Mouse (Mus musculus): ENCODE measurements around the gene 2900011O08Rik. TPM values are rescaled to one million over a fixed set of nuclear protein-coding genes. Genes with fewer than 3 reads are reported as not detected.
"Not testable (repeated sequence)": the region's sequence is repeated elsewhere in the genome, so short reads cannot be mapped to it uniquely, and the experiment has no call there.

Gene 2900011O08Rik
- polyA plus RNA-seq, 1 experiment from 2014 or later: 0.55 TPM

DNA sequence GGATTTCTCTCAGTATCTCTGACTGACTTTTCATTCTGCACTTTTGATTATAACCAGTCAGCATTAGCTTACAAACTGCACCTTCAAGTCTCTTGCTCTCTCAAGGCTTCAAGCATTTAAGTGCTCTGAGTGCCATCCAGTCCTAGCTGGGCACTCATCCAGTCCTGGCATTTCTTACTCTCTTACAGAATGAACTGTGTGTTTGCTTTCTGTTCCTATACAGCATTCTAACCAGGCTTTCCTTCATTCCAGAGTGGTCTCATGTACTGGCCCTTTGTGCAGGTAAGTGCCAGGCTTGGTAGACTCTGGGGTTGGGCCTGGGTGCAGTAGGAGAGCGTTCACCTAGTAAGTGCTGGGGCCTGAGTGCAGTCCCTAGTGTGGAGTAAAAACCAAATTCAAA is 40.1 kb upstream of the 2900011O08Rik start:
- no peaks in the 10 kb centered on the region for H3K27me3 ChIP-seq (ENCODE audit: insufficient read depth, low read length)
- no peaks in the 10 kb centered on the region for H3K36me3 ChIP-seq (ENCODE audit: insufficient read depth)
- 61% methylated on average over 1 of the region's 1 CpGs for WGBS
- no peak overlapping the region for H3K4me2 ChIP-seq
- H3K4me1 ChIP-seq (ENCODE audit: insufficient read depth): no peaks in the 10 kb centered on the region
- ATAC-seq (ENCODE audit: insufficient read depth): peak; percentile 63
- H3K4me3 ChIP-seq (ENCODE audit: low read depth, low read length): no peak overlapping the region
- TF ChIP-seq CTCF (IDR thresholded peaks at IDR 0.05; ENCODE audit: low read depth): no peak
- peak; percentile 45 for DNase-seq
- H3K9ac ChIP-seq: no peak overlapping the region
- no peaks in the 10 kb centered on the region for H3K9me3 ChIP-seq (ENCODE audit: low read depth, low read length)
- H3K27ac ChIP-seq (ENCODE audit: low read depth): no peak overlapping the region; the same call in 1 of the 2 replicates

DNA sequence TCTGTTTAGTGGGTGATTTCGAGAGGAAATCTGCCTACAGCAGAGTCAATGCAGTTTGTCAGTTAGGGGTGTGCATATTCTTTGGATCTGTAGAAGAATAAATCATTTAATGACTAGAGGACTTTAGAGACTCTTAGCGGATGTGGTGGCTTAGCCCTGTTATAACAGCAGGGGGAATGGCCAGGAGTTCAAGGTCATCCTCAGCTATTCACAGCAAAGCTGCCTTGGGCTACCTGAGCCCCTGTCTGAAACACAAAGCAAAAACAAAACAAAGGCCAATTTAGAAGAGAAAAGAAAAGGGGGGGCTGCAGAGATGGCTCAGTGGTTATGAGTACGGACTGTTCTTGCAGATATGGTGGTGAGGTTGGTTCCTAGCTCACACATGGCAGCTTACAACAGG is 35.2 kb upstream of the 2900011O08Rik start:
- H3K4me3 ChIP-seq (ENCODE audit: low read depth, low read length): no peak overlapping the region

DNA sequence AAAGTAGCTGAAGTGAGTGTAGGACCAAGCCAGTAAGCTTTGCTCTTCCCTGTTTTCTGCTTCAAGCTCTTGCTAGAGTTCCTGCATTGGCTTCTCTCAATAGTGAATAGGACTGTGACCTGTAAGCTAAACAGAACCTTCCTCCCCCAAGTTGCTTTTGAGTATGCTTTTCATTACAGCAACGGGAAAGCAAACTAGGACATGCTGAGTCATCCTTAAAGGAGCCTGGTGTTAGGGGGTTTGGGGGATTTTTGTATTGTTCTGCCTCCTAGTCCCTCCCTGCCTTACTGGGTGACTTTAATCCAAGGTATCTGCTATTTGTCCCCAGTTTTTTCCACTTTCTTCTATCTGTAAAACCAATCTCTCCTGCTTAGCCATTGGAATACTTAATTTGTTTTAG is 24.4 kb upstream of the 2900011O08Rik start:
- Histone ChIP-seq H3K4me2 (no peak overlapping the region), H3K9ac (no peak overlapping the region), H3K4me3 (ENCODE audit: low read depth, low read length) (no peak overlapping the region), H3K36me3 (ENCODE audit: insufficient read depth) (no peaks in the 10 kb centered on the region), H3K9me3 (ENCODE audit: low read depth, low read length) (no peaks in the 10 kb centered on the region), H3K27me3 (ENCODE audit: insufficient read depth, low read length) (no peaks in the 10 kb centered on the region), H3K27ac (ENCODE audit: low read depth) (no peak overlapping the region), H3K4me1 (ENCODE audit: insufficient read depth) (no peaks in the 10 kb centered on the region)
- TF ChIP-seq CTCF (IDR thresholded peaks at IDR 0.05; ENCODE audit: low read depth): no peak
- 12% methylated on average over 1 of the region's 1 CpGs for WGBS
- DNase-seq: no peak
- no peak for ATAC-seq (ENCODE audit: insufficient read depth)

More for the DNA sequence above, 35.2 kb upstream of the 2900011O08Rik start:
- Histone ChIP-seq H3K4me2 (no peak overlapping the region), H3K27me3 (ENCODE audit: insufficient read depth, low read length) (no peaks in the 10 kb centered on the region), H3K4me1 (ENCODE audit: insufficient read depth) (no peaks in the 10 kb centered on the region), H3K9me3 (ENCODE audit: low read depth, low read length) (no peaks in the 10 kb centered on the region), H3K27ac (ENCODE audit: low read depth) (no peak overlapping the region), H3K9ac (no peak overlapping the region), H3K36me3 (ENCODE audit: insufficient read depth) (no peaks in the 10 kb centered on the region)
- WGBS: 81% methylated on average over 3 of the region's 3 CpGs
- DNase-seq: no peak
- TF ChIP-seq CTCF (IDR thresholded peaks at IDR 0.05; ENCODE audit: low read depth): no peak
- ATAC-seq (ENCODE audit: insufficient read depth): no peak

DNA sequence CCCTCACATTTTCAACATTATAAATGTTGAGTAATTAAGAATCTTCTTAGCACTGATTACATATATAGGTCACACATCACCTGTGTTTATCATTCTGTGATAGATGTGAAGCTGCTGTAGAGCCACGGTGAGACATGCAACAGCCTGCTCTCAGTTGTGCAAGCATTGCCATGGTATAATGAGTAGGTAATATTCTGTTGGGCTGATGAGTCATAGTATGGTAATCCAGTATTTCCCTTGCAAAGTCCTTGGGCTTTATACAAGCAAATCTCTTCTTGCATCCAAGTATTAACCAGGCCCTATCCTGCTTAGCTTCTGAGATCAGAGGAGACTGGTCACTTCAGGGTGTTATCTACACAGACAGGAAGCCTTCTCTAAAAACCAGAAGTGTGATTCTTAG is 17.3 kb upstream of the 2900011O08Rik start:
- Histone ChIP-seq H3K4me1 (ENCODE audit: insufficient read depth) (no peaks in the 10 kb centered on the region), H3K36me3 (ENCODE audit: insufficient read depth) (no peaks in the 10 kb centered on the region), H3K4me2 (no peak overlapping the region), H3K9me3 (ENCODE audit: low read depth, low read length) (no peaks in the 10 kb centered on the region), H3K9ac (no peak overlapping the region), H3K27me3 (ENCODE audit: insufficient read depth, low read length) (no peaks in the 10 kb centered on the region), H3K27ac (ENCODE audit: low read depth) (no peak overlapping the region), H3K4me3 (ENCODE audit: low read depth, low read length) (no peak overlapping the region)
- TF ChIP-seq CTCF (IDR thresholded peaks at IDR 0.05; ENCODE audit: low read depth): no peak
- DNase-seq: no peak
- 45% methylated on average over 1 of the region's 1 CpGs for WGBS
- ATAC-seq (ENCODE audit: insufficient read depth): no peak

- H3K4me2 ChIP-seq: no peak overlapping the region
- 93% methylated on average over 8 of the region's 8 CpGs for WGBS
- DNase-seq: no peak
- H3K27ac ChIP-seq (ENCODE audit: low read depth): no peak overlapping the region
- no peak for ATAC-seq (ENCODE audit: insufficient read depth)
- no peaks in the 10 kb centered on the region for H3K36me3 ChIP-seq (ENCODE audit: insufficient read depth)
- H3K9ac ChIP-seq: no peak overlapping the region
- H3K4me3 ChIP-seq (ENCODE audit: low read depth, low read length): no peak overlapping the region
- H3K4me1 ChIP-seq (ENCODE audit: insufficient read depth): no peaks in the 10 kb centered on the region
- no peak for TF ChIP-seq CTCF (IDR thresholded peaks at IDR 0.05; ENCODE audit: low read depth)
- no peaks in the 10 kb centered on the region for H3K27me3 ChIP-seq (ENCODE audit: insufficient read depth, low read length)
- no peaks in the 10 kb centered on the region for H3K9me3 ChIP-seq (ENCODE audit: low read depth, low read length)
Observed at GRCm38 (mm10) chr16:13972051-13972450, 14.4 kb upstream of the 2900011O08Rik start.

GRCm38 (mm10) chr16:13976358-13976896 is 10.0 kb upstream of the 2900011O08Rik start:
- not testable (repeated sequence) for DNase-seq; H3K4me3 ChIP-seq (ENCODE audit: low read depth, low read length); H3K27ac ChIP-seq (ENCODE audit: low read depth); H3K36me3 ChIP-seq (ENCODE audit: insufficient read depth); H3K4me1 ChIP-seq (ENCODE audit: insufficient read depth); ATAC-seq (ENCODE audit: insufficient read depth); H3K4me2 ChIP-seq; H3K9ac ChIP-seq; H3K27me3 ChIP-seq (ENCODE audit: insufficient read depth, low read length); H3K9me3 ChIP-seq (ENCODE audit: low read depth, low read length)
- 81% methylated on average over 4 of the region's 4 CpGs for WGBS

DNA sequence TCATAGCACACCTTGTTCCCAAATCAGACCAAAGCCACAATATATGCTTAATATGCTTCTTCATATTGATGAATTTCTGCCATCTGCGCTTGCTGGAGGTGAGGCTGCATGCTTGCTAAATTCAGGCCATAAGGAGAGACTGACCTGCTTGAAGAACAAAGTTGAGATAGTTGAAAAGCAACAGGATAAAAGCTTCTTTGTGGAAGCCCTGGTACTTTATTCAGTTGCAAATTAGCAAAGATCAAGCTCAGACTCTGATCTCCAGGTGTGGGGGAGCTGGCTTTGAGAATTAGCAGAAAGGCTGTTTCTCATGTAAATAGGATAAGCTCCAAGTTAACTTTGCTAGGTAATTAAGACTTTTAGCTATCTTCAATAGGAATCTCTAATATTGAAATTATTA is 9.4 kb upstream of the 2900011O08Rik start:
- H3K9ac ChIP-seq; H3K27me3 ChIP-seq (ENCODE audit: insufficient read depth, low read length); ATAC-seq (ENCODE audit: insufficient read depth); H3K4me3 ChIP-seq (ENCODE audit: low read depth, low read length); H3K27ac ChIP-seq (ENCODE audit: low read depth); H3K9me3 ChIP-seq (ENCODE audit: low read depth, low read length); H3K4me1 ChIP-seq (ENCODE audit: insufficient read depth); H3K36me3 ChIP-seq (ENCODE audit: insufficient read depth); DNase-seq; H3K4me2 ChIP-seq: not testable (repeated sequence)
- WGBS: 54% methylated on average over 1 of the region's 1 CpGs

- not testable (repeated sequence) for DNase-seq; H3K4me3 ChIP-seq (ENCODE audit: low read depth, low read length); H3K4me1 ChIP-seq (ENCODE audit: insufficient read depth); H3K36me3 ChIP-seq (ENCODE audit: insufficient read depth); H3K27ac ChIP-seq (ENCODE audit: low read depth); H3K4me2 ChIP-seq; H3K9me3 ChIP-seq (ENCODE audit: low read depth, low read length); H3K9ac ChIP-seq; H3K27me3 ChIP-seq (ENCODE audit: insufficient read depth, low read length); ATAC-seq (ENCODE audit: insufficient read depth)
- 81% methylated on average over 3 of the region's 3 CpGs for WGBS
Observed at GRCm38 (mm10) chr16:13981726-13982125, 4.7 kb upstream of the 2900011O08Rik start.

All from lung, embryonic 14.5 days (tissue).